Mouse (Mus musculus) large intestine, adult 2 months (tissue): Measurements from ENCODE around the gene C2cd5. TPM values are rescaled to one million over a fixed set of nuclear protein-coding genes. Genes with fewer than 3 reads are reported as not detected.

ENCODE experiments used
- DNase-seq: peaks from one replicate; pipeline ENCODE4 v3.0.0-alpha.2; 2012; ENCODE audit warnings: low read depth, low spot score
- WGBS: fragments of 180-500 bp; shearing (Covaris S2); methylation state at CpG from one replicate; pipeline ENCODE4 v1.1.7; 2018; 5-methylcytosine and 5-hydroxymethylcytosine counted together
- polyA plus RNA-seq: library from polyadenylated mRNA; depleted of rRNA; stranded (reverse); fragments of >200 nt; gene quantifications from 2 replicates; pipeline ENCODE4 v1.2.3, GENCODE M21; 2012

The C2cd5 gene
- polyA plus RNA-seq, 1 experiment = 14.5 TPM

DNA sequence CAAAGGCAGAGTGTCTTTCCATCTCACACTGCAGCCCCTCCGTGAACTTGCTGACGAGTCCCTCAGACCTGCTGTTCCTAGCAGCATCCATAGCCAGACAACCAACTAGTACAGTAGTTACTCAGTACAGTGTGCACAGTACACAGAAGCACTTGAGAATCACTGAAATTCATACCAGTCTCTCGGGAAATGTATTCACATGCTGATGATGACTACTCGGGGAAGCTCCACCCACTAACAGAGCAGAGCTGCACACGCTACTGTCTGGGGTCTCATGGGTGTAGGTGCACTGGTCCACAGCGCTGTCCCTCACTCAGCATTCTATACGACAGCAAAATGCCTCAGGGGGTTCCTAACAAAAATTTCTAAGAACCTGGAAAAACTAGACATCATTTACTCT, 19.2 kb downstream of the C2cd5 start:
- DNase-seq = no peak
- 89% methylated on average over 7 of the region's 7 CpGs for WGBS

DNA sequence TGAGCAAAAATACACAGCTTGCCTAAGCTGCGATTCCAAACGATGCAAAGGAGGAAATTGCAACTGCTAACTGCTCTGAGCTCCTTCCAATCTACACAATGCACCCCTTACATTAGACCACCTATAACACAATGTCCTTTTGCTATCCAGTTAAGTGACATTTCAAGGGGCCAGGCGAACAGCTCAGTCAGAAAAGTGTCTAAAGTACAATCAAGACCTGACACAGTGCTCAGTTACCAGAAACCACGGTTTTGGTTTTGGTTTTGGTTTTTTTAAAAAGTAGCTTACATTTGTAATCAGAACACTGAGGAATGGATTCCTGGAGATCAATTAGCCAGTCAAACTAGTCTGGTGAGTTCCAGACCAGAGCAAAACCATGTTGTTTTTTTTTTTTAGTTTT, 20.8 kb downstream of the C2cd5 start:
- WGBS = 67% methylated on average over 4 of the region's 4 CpGs
- DNase-seq = no peak

DNA sequence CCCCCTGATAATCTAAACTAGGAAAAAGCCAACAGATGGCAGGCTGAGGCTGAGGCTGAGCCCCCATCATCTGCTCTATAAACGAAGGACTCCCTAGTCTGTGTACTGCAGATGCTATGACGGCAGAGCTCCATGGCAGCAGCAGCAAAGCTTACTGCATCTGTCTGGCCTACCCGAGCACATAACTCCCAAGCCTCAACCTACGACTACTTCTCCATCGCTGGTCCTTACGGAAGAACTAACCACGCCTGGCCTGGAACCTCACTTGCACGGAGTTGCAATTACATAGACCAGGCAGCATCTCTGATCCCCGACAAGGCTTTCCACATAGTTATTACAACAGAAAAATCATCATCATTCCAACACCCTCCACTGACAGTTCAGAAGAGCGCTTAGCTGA, 23.5 kb downstream of the C2cd5 start:
- 89% methylated on average over 10 of the region's 10 CpGs for WGBS

DNA sequence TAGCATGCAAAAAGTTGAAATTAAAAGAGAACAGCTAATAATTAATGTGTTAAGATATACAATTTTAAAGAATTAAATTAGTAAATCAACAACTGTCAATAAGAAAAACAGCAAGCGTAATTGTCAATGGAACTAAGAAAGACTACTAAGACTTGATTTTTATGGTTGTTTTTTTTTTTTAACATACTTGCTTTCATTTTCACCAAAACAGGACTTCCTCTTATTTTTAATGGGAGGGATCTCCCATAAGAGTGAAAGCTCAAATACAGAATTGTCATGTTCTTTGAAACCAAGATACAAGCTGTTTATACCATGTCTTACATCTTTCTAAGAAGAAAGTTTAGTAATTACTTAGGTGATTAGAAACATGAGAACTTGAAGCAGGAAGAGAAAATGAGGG, 26.0 kb downstream of the C2cd5 start:
- WGBS = 95% methylated on average over 1 of the region's 1 CpGs
- DNase-seq = no peak

More for the DNA sequence above, 23.5 kb downstream of the C2cd5 start:
- DNase-seq = no peak

DNA sequence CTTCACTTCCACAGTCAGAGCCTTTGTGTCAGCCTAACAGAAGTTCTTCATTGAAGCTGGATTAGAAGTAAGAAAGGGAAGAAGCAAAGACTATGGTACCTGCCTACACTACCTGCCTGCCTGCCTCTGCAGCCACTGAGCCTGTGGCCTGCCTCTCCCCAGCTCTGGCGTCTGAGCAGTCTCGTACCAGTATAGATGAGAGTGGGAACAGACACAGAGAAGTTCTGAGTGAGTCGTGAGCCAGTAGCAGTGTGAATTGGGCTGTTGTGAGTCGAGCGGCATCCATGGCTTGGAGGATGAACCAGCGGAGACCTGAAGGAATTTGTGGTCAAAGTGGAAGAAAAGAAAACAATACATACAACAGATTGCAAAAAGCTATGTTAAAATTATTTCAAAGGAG, 26.5 kb downstream of the C2cd5 start:
- no peak for DNase-seq
- 86% methylated on average over 6 of the region's 6 CpGs for WGBS

DNA sequence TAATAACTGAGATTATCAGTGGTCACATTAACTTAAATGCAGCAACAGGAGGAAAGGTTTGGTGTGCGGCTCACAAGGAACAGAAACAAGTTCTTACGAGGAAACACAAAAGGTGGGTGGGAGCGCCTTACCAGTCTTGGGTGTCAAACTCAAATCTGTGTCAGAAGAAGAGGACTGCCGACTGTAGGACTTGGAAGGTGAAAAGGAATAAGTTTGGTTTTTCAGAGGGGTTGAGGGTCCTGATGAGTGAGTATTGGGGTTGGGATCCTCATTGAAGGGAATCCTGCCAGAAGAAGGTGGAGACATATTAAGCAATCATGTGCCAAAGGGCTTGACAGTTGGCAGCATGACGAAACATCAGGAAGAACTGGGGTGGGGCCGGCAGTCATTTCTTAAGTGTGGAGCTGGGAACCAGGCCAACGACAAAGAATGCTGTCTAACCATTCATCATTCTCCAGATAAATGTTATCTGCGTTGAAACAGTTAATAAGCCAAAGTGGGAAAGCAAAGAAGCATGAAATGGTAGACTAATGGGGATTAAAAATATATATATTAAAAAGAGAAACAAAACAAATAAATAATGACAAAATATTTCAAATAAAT, 27.4 kb downstream of the C2cd5 start:
- 52% methylated on average over 8 of the region's 8 CpGs for WGBS
- DNase-seq = no peak

DNA sequence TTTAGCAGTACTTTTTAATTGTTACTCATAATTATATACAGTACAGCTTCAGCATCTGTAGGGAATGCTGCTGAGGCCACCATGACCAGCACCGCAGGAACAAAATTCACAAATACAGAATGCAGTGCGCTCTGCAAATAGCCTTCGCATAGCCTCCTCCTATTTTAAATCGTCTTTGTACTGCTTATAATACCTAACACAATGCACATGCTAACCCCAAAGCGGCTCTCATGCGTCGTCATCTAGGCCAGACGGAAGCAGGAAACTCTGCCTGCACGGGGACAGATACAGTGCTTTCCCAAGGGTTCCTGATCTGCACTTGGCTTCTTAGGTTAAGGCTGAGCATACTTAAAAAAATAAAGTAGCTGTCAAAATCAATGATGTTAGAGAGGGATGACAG, 29.2 kb downstream of the C2cd5 start:
- no peak for DNase-seq
- WGBS = 91% methylated on average over 9 of the region's 9 CpGs

DNA sequence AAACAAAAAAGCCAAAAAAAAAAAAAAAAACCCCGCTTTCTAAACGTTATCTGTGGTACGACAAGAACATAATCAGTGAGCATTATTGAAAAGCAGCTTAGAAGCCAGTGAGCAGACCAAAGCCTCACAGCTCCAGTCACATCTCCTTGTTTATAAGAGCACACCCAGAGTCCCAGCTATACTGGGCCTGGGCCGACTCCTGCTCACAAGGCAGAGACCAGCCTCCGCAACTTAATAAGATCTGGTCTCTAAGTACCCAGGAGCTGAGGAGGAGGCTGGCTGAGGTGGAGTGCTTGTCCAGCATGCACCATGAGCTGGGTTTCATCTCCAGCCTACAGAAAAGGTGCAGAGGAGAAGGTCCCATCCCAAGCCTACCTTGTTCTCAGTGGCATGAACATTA, 29.9 kb downstream of the C2cd5 start:
- 89% methylated on average over 5 of the region's 5 CpGs for WGBS
- DNase-seq = no peak

DNA sequence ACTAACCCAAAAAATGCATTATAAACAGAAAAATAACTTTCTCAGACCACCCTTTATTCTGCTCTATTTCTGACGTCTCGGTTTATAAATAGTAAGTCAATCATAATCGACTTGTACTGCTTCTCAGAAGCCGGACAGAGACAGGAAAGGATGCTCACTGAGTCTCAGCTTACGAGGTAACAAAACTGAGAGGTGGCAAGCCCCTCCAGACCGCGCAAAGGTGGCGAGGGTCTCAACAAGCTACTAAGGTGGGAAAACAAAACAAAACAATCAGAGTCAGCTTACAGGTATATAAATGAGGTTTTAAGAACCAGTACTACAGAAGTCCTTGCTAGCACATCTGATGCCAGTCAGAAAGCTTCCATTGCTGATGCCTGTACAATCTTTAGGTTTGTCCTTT, 30.3 kb downstream of the C2cd5 start:
- no peak for DNase-seq
- 91% methylated on average over 8 of the region's 8 CpGs for WGBS

DNA sequence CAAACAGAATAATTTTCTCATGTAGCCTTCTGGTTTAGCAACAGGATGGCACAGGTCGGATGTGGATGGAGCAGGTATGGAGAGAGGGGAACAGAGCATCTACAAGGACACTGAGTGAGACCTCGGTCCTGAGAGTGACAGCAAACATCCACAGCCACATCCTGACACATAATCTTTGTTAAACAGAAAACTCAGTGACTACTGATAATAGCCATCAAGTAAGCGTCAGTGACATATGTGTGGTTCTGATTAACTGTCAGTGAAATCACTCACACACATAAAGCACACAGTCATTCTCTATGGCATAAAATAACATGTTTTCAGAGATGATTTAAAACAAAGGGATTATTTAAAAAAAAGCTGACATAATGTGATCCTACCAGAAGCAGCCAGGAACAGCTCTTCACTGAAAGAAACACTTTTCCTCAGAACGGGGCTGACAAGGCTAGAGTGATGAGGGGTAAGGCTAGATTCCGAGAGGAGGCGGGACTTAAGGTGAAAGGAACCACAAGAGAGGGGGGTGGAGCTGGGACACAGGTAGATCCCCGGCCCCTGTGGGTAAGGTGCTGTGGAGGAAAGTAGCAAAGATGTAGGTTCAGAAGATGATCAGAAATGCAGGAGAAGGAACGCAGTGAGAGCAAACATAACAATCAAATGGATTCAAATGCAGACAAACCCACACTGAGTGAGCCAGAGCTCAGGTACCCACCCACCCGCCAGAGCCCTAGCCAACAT, 31.6 kb downstream of the C2cd5 start:
- WGBS = 79% methylated on average over 9 of the region's 9 CpGs
- DNase-seq = no peak

DNA sequence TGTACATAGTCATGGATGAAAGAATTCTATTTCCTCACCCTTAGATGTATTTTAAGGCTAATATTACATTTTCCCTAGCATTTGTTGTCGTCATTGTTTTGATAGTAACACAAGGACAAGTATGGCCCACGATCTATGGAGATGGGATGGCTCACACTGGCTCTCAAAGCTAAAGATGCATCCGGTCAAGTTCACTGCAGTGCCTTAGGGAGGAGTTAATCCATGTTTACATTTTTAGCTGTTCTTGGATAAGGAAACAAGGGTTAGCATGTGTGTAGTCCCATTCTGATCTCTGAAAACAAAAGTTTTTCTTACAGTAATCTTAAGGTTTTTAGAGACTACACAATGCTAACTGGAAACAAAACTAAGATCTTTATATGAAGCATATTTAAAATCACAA, 32.3 kb downstream of the C2cd5 start:
- no peak for DNase-seq
- WGBS = 73% methylated on average over 3 of the region's 3 CpGs

DNA sequence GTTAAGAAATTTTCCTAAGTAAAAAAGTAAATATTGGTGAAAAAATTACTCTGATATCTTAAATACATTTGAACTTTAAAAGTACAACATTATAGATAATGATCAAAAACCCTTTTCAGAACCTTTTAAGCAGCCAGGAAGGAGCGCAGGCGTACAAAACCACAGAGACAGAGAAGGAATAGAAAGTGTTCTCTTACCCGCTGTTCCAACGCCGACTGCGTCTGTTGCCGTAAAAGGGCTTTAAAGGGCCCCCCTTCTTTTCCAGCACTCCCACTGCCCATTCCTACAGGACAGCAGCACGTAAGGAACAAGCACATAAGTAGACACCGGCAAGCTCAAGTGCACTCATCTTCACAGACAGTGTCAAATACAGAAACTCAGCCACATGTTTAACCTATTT, 33.1 kb downstream of the C2cd5 start:
- DNase-seq = no peak

DNA sequence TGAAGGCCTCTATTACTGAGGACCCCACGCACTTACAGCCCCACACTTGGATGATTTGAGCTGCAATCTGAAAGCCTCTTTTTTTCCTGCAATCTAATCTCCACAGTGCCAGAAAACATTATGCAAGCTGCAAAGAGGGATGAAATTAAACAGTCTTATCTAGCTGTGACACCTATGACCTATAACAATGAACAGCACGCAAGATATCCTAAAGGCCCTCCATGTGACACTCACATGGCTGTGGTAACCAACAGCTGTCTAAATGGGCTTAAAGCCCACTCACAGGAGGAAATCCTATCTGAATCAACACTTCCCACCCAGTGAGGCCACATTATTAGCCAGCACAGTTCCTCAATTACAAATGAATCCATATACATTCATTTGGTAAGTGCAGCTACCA, 35.9 kb downstream of the C2cd5 start:
- WGBS = 79% methylated on average over 2 of the region's 2 CpGs
- no peak for DNase-seq

More for the DNA sequence above, 33.1 kb downstream of the C2cd5 start:
- WGBS = 88% methylated on average over 9 of the region's 9 CpGs

DNA sequence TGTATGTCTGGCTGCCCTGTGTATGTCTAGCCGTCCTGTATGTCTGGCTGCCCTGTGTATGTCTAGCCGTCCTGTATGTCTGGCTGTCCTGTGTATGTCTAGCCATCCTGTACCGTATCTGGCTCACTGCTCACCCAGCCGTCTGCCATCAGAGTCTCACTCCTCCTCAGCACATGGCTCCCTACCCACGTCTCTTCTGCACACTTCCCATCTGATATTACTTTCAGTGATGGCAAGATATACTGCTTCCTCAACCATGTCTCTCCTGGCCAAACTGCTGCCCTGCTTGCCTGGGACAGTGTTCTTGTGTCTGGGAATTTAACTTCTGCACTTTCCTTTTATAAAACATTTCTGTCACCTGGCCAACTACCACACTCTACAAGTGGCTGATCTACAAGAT, 42.3 kb downstream of the C2cd5 start:
- no peak for DNase-seq
- WGBS = 92% methylated on average over 5 of the region's 5 CpGs

DNA sequence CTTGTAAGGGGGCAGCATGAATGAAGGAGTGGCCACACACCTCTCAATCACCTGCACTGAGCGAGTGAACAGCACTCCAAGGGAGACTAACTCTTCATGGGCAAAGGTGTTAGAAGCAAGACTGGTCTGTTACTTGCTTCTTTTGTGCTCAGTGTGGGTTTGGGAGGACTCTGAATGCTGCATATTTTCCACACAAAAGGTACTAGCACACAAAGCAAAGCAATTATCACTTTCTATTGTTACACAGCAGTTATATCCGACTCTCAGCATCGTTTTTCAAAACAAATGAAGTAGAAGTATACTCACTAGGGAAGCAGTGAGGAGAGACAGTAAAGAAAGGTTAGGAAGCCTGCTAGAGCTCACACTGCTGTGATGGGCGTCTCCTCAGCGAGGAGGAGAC, 48.4 kb downstream of the C2cd5 start:
- WGBS = 90% methylated on average over 5 of the region's 5 CpGs

DNA sequence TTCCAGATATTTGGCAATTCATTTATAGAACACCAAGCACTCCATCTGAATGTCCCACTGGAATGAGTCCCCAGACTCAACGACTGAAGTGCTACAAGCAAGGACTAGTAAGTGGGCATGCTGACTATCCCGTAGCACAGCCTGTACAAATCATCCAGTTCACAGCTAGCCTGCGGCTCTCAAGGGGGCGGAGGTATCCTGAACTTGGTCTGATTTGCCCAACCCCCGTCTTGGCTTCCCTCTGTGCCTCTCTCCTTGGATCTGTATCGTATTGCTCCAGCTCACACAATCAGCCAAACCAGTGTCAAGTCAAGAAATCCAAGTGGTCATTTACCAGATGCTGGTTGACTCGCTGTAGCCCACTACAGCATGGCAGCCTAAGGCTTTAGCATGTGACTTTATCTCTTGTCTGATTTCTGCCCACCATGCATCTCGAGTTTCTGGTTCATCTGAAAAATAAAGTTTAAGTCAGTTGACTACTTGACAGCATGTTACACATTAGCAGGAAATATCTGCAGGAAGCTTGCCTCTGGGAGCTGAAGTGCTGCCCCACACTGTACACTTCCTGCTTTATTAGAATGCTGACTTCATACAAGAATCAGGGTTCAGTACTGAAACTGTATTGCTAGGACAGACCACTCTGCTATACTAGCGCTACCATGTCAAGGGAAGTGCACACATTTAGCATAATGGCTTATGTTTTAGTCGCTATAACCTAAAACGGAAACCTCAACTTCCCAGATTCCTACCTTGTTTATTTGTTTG, 50.0 kb downstream of the C2cd5 start:
- no peak for DNase-seq
- WGBS = 80% methylated on average over 11 of the region's 11 CpGs

More for the DNA sequence above, 48.4 kb downstream of the C2cd5 start:
- no peak for DNase-seq

DNA sequence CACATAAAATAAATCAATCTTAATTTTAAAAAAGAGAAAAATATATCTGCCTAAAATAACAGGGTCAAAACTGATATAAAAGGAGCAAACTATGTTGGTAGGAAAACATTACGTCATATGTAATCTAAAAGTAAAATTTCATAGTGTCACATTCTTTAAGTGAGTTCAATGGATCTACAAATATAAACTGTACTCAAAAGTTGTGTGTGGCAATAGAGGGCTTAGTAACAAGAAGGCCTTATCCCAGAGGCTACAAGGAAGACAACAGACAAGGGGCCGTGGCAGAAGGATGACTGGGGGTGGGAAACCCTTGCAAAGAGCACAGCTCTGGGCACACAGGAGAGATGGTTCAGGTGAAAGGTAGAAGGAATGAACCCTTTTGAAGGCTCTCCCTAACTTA, 50.8 kb downstream of the C2cd5 start:
- no peak for DNase-seq
- WGBS = 98% methylated on average over 2 of the region's 2 CpGs

DNA sequence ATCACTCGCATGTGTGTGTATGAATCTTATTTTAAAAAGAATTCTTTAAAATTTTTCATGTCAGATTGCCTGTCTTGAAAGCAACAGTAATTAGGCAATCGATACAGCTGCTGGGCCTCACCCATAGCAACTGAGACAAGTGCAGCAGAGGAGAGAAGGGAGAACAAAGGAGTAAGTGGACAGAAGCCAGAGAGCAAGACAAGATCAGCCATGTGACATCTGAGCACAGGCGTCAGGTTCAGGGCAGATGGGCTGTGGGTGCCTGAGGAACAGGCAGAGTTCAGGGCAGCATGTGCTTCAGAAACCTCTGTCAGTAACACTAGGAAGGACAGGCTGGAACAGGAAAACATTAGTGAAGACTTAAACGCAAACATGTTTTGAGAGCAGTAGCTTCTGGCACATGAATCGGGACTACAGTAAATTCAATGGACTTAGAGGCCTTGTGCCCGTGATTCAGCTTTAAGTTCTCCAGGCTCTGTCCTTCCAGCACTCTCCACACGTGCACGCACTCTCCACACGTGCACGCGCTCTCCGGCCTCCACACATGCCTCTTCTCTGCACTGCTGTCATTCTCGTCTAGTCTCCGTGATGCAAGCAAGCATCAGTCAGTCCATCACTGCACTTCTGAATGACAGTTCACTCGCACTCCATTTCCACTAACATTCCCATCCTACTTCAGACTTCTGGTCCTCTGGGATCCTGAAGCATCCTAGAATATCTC, 52.2 kb downstream of the C2cd5 start:
- DNase-seq = no peak
- 90% methylated on average over 15 of the region's 15 CpGs for WGBS

DNA sequence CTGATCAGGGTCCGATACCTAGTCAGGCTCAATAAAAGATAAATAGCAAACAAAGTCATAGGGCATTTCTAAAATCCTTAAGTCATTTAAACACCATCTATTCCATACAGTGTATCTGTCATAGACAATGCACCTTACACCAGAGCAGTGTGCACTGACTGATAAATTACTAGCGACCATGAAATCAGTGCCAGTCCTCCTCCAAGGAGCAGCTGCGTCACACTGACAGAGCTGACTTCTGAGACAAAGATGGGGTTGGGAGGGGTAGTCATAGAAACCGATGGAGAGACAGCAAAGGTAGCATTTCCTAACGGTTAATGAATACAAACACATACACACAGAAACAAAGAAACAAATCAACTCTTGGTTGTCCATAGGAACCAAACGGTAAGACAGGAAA, 58.4 kb downstream of the C2cd5 start:
- 87% methylated on average over 6 of the region's 6 CpGs for WGBS
- DNase-seq = no peak

DNA sequence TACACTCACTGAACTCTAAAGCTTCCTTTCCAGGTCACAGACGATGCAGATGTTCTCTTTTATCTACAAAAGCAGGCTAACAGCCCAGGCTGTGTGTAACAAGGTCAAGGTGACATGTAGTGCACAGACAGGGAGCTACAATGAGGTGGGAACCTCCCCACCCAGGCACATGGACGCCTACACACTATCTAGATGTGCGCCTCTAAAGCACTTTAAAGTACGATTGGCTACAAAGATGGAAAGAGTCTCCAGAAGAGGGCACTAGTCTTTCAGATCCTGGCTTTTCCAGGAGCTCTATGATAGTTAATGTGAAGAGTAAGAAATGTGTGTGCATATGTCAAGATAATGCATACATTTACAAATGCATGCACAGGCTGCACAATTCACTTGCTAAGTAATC, 64.7 kb downstream of the C2cd5 start:
- 55% methylated on average over 4 of the region's 4 CpGs for WGBS
- DNase-seq = no peak
